Mouse (Mus musculus) heart, postnatal 25 days (tissue): ENCODE measurements around the gene Sf3b3. TPM values are rescaled to one million over a fixed set of nuclear protein-coding genes. Genes with fewer than 3 reads are reported as not detected.

Experiments
- DNase-seq: peaks from one replicate; pipeline ENCODE4 v3.0.0; 2022; ENCODE audit warnings: low spot score
- intact Hi-C: fragments of 180-260 bp; cut with DNase I; formaldehyde crosslinking; loops from one replicate; pipeline ENCODE4 v1.15.1; 2025
- total RNA-seq, 2 experiments: library from RNA; stranded (reverse); gene quantifications; 2 replicates each; pipeline ENCODE4 v1.2.3; 2021

Sf3b3 gene
- total RNA-seq, 2 experiments from 2014 or later: 39.7 to 42.4 TPM

- intact Hi-C loops: loop anchor here (10.0 kb wide), 1 partner anchor 166 kb away; no protein-coding TSS in a partner anchor
- no peak for DNase-seq
Measured at GRCm38 (mm10) chr8:110810481-110811065, 36.0 kb downstream of the Sf3b3 start.

GRCm38 (mm10) chr8:110809831-110810230, 36.8 kb downstream of the Sf3b3 start:
- DNase-seq: no peak
- intact Hi-C loops: loop anchor here (10.0 kb wide), 1 partner anchor 165 kb away; no protein-coding TSS in a partner anchor

DNA sequence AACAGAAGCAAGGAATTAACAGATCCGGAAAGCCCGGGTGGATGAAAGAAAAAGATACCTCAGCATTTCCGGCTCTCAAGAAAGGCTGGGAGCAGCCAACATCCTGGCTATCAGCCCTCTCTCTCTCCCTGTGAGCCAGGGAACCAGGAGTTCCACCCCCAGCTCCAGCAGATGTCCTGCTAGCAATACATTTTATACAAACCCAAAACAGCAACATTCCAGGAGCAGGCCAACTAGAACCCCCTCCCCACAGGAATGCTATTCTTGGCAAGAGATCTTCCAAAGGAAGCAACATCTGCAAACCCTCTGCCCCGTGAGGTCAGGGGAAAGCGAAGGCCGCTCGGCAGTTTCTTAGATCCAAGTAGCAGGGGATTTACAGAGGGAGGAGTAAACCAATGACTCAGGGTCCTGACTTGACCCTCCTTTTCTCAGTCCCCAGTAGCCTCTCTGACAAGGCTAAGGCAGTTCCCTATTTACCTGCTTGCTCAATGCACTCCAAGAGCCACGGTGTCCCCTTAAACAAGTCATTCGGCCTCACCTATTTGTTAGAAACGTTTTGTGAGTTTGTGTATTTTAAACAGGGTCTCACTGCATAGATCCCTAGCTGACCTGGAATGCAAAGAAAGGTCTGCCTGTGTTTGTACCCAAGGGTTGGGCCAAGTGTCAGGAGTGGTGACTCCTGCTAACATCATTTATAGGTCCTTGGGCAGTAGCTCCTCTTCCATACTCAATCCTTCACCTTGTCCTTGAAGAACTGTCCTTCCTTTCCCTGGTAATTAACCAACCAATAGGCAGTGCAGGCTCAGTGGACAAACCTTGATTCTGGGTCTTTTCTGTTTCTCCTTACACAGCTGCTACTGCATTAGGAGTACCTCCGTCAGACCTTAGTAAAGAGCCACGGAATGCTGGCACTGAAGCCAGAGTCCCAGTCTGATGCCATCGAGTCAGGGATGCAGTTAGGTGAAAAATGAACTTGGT, 37.8 kb downstream of the Sf3b3 start:
- intact Hi-C loops: no loop called here
- peak; percentile 13 for DNase-seq

DNA sequence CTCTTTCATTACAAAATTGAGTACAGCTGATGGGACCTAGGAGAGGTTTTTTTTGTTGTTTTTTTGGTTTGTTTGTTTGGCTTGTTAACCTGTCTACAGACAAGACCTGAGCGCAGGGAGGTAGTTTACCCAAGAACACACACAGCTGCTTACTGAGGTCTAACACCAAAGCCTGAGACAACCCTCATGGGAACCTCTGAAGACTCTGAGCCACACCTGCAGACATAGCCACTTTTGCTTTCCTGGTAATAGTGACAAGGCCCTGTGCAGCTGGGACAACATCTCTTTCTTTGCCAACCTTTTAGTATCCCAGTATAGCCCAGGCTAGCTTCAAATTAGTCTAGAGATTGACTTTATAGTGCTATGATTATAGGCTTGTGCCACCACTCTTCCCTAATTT, 40.4 kb downstream of the Sf3b3 start:
- intact Hi-C loops: no loop called here
- no peak for DNase-seq

DNA sequence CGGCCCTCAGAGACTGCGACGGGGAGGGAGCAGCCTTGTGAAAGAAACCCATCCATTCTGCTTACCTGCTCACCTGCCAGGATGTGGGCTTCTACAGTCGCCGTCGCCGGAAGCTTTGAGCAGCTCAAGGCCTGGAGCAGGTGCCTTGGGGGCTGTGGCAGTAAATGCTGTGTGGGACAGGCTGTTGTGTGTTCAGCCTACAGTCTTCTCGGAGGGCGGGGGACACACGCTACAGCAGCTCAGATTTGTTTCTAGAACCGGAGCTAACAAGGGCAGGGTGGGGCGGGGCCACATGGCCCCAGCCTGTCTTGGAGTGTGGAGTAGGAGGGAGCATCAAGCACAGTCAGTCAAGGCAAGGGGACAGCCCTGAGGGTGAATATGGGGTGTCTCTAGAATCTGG, 40.9 kb downstream of the Sf3b3 start, which contains the start of gene Il34:
Gene Il34 (minus strand): TSS at position 256 of the 400 bp plus-strand sequence.
- no peak for DNase-seq
- intact Hi-C loops: no loop called here

GRCm38 (mm10) chr8:110804825-110805514, 41.6 kb downstream of the Sf3b3 start:
- no peak for DNase-seq
- intact Hi-C loops: no loop called here

- DNase-seq: no peak
- intact Hi-C loops: no loop called here
Measured at GRCm38 (mm10) chr8:110803856-110804255, 42.7 kb downstream of the Sf3b3 start.

- DNase-seq: no peak
- intact Hi-C loops: no loop called here
Measured at GRCm38 (mm10) chr8:110802988-110803387, 43.6 kb downstream of the Sf3b3 start.

DNA sequence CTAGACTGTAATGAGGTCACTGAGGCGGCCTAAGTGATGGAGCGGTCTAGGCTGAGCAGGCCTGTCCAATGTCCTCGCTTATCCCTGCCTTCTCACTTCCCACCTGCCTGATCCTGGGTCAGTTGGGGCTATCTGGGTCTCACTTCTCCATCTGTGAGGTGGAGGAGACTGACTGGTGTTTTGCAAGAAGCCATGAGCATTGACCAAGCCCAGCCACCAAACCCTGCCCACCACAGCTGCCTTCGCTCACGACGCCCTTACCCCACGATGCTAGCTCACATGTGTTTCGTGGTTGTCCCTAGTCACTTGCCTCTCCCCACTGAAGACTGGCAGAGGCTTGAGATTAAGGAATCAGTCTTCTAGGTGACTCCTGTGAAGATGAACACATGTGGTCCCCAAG, 49.5 kb downstream of the Sf3b3 start:
- no peak for DNase-seq
- intact Hi-C loops: no loop called here

DNA sequence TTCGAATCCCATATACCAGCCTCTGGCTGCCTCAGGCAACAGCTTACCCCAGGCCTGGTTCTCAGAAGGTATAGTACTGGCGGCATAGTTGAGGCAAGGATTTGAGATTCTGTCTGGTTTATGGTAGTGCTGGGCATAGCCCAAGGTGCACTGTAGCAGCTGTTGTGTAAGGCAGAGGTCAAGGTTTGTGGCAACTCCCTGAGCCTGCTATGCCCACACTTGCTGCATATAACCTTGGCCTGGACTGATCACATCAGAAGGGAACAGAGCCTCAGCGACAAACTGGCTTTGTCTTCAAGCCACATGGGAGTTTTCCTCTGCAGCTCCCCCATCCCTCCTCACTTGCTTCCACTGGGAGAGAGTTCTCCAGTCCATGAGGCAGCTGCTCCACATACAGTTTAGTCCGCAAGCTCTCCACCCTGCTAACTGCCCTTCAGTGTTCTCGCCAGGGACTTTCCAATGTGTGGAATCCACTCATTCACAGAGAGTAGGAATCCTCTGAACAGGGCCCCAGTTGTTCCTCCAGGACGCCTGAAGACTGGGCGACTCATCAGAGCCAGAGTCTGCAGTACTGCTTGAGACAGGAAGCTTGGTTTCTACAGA, 52.1 kb downstream of the Sf3b3 start:
- no peak for DNase-seq
- intact Hi-C loops: loop anchor here (5.0 kb wide), 1 partner anchor 42 kb away; no protein-coding TSS in a partner anchor

DNA sequence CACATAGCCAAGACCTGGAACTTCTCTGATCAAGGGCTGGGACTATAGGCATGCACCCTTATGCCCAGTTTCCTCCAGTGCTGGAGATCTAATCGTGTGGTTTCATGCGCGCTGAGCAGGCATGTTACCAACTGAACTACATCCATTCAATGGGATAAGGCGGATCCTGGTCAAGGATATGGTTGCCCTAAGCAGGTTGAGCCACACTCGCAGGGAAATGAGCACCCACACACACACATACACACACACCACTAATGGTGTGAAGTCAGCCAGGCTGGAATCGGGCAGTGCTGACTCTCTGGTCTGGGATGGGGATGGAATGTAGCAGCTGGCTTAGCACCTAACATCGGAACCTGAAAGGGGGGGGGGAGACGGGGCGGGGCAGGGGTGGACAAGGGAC, 52.7 kb downstream of the Sf3b3 start:
- intact Hi-C loops: loop anchor here (5.0 kb wide), 1 partner anchor 42 kb away; no protein-coding TSS in a partner anchor

GRCm38 (mm10) chr8:110793511-110793910, 53.1 kb downstream of the Sf3b3 start:
- intact Hi-C loops: loop anchor here (5.0 kb wide), 1 partner anchor 41 kb away; no protein-coding TSS in a partner anchor
- no peak for DNase-seq

More for the DNA sequence above, 52.7 kb downstream of the Sf3b3 start:
- no peak for DNase-seq

- DNase-seq: no peak
- intact Hi-C loops: loop anchor here (5.0 kb wide), 1 partner anchor 40 kb away; no protein-coding TSS in a partner anchor
Measured at GRCm38 (mm10) chr8:110792574-110793200, 53.9 kb downstream of the Sf3b3 start.

DNA sequence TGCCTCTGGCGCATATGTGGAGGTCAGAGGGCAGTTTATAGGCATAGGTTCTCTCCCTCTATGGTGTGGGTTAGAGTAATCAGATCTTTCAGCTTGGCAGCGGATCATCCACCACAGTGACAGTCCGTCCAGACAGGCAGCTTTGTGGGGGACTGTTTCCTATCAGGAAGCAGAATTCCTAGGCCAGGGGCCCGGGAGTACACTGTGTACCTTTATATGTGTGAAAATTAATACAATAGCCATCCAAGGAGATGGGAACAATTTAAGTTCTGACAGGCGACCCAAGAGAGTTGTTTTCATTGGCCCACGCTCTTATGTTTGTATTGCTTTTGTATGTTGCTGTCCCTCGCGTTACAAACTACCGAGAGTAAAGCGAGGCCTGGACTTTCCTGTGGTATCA, 55.4 kb downstream of the Sf3b3 start:
- DNase-seq: no peak
- intact Hi-C loops: loop anchor here (5.0 kb wide), 1 partner anchor 39 kb away; no protein-coding TSS in a partner anchor

DNA sequence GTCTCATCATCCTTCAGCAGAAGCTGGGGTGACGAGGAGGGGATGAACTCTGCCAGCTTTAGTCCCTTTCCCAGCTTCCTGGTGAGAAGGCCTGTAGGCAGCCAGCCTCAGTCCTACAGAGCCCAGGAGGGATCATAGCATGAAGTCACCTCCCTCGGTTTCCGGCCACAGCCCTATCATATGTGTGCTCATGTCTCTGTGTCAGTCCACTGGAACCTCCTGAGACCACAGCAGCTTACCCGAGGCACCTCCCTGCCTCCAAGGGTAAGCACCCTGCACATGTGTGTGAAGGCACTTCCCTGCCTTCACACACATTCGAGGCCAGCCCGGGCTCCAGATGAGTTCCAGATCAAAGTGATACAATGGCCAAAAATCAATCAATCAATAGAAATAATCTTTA, 56.3 kb downstream of the Sf3b3 start:
- intact Hi-C loops: loop anchor here (5.0 kb wide), 1 partner anchor 38 kb away; no protein-coding TSS in a partner anchor

DNA sequence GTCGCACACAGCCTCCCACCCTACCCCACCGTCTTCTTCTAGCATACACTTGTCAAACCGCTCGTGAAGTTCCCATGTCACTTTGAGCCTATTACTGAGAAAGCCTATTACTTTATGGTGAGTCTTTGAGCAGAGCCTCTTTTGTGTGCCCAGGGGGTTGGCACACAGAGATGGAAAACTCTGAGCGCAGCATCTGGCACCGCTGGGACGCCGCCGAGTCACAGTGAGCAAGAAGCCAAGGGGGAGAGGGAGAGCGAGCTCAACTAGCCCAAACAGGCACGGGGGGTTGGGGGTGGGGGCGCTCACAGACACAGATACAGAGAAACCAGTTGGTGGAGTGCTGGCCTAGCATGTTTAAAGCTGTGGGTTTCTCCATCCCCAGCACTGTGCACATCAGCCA, 57.0 kb downstream of the Sf3b3 start:
- intact Hi-C loops: no loop called here
- no peak for DNase-seq

More for the DNA sequence above, 56.3 kb downstream of the Sf3b3 start:
- no peak for DNase-seq

DNA sequence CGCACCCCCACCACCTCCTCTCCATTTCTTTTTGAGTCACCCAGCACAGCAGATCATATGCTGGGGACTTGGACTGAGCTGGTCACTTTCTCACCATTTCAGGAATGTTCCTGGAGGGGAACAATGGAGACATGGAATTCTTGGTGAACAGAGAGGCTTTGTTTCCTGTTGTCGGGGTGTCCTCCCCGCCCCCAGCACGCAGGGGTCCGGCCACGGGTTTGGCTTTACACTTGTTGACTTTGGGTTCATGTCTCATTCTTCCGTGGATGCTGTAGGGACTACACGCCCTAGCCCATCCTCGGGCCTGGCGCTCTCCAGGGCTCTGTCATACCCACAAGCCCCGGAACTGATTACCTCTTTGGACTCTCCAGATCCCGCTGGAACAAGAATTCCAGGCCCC, 57.6 kb downstream of the Sf3b3 start:
- intact Hi-C loops: no loop called here

DNA sequence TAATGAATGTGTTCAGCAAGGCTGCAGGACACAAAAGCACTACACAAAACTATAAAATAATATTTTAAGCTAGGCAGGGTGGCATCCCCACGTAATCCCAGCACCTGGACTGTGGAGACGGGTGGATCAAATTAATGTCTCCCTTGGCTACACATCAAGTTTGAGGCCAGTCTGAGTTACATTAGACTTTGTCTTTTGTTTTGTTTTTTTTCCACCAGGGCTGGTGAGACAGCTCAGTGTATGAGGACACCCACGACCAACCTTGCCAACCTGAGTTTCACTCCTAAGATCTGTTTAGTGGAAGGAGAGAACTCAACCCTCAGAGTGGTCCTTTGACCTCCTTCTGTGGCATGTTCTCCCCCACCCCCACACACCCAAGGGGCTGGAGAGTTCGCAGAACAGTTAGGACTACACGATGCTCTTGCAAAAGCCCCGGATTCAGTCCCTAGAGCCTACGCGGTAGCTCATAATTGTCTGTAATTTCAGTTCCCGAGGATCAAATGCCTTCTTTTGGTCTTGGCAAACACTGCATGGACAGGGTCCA, 59.1 kb downstream of the Sf3b3 start:
- DNase-seq: no peak
- intact Hi-C loops: no loop called here

More for the DNA sequence above, 57.6 kb downstream of the Sf3b3 start:
- DNase-seq: no peak

DNA sequence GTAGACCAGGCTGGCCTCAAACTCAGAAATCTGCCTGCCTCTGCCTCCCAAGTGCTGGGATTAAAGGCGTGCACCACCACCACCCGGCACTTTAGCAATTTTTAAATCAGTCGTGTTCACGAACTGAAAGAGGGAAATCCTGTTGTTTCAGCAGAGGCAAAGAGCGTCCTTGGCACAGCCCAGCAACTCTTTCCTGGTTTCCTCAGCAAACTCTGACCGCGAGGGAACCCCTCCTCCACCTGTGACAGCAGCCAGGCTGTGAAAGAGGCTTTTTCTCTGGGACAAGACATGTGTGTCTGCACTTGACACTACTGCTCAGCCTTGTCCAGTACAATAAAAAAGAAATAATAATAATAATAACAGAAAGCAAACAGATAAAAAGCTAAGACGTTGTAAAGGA, 59.7 kb downstream of the Sf3b3 start:
- intact Hi-C loops: no loop called here

More for the DNA sequence above, 59.7 kb downstream of the Sf3b3 start:
- no peak for DNase-seq
